Mouse (Mus musculus): ENCODE measurements at regions not wholly inside any gene's neighbourhood (a gene's known extent, or its start where the extent isn't known, plus 50 kb on each side); places are given as distances from the start of the nearest gene placed in this dataset.

DNA sequence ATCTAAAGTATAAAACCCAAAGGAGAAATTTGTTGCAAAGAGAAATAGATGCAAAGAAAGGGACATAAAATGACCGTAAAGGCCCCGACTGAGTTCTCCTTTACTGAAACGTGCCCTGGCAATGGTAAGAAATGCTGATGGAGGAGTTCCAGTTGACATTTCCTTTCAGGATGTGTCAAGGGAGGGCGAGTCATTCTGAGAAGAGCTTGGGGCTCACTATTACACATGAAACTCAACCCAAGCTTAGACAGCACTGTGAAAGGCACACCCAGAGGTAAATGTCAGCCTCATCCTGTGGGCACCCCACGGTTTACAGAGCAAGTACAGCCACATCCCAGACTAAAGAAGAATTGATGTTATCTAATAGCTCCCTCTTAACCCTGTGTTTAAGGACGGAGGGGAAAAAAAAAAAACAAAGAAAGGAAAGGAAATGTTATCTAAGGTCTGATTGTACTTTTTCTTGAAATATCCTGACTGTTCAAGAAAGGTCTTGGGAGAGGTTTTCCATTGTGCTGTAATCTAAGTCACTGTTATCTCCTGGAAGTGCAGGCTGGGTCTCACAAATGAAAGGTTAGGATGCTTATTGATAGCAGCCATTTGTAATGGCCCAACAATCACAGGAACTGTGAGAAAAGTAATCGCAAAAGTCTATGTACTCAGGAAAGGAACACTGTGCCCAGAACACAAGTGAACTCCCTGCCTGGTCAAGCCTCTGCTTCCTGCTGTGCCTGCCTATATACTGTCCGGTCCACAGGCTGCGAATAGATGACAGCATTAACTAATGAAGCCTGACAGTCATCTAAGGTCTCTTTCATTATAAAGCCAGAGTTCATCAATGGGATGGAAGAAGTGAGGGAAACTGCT lies 135.8 kb downstream of the Cemip2 start:
- TF ChIP-seq CTCF (conservative IDR thresholded peaks at IDR 0.05; ENCODE audit: low read length) = no peak
- no peak for TF ChIP-seq POU5F1 (IDR thresholded peaks at IDR 0.05; ENCODE audit: borderline replicate concordance, low read length)
